Mouse (Mus musculus) midbrain, embryonic 12.5 days (tissue): ENCODE measurements around the gene Shc3. TPM values are rescaled to one million over a fixed set of nuclear protein-coding genes. Genes with fewer than 3 reads are reported as not detected.

Experiments used
- ATAC-seq: fragments of 200-750 bp; cut with Nextera tagmentation; 2 replicates; pipeline ENCODE4 v1.8.0; 2017; ENCODE audit warnings: low read depth, moderate TSS enrichment, moderate library complexity; ENCODE audit not compliant: low FRiP score
- H3K27ac ChIP-seq: fragments of 300-500 bp; sonication (generic); replicated peaks from 2 replicates; pipeline ENCODE4 v1.5.1; 2016; ENCODE audit warnings: mild to moderate bottlenecking
- H3K27me3 ChIP-seq: fragments of 300-500 bp; sonication (generic); 2 replicates; pipeline ENCODE4 v1.6.1; 2016; ENCODE audit warnings: mild to moderate bottlenecking
- H3K36me3 ChIP-seq: fragments of 300-500 bp; sonication (generic); 2 replicates; pipeline ENCODE4 v1.6.1; 2016
- H3K4me1 ChIP-seq: fragments of 300-500 bp; sonication (generic); 2 replicates; pipeline ENCODE4 v1.6.1; 2016
- H3K4me2 ChIP-seq: fragments of 300-500 bp; sonication (generic); replicated peaks from 2 replicates; pipeline ENCODE4 v1.6.1; 2016; ENCODE audit warnings: mild to moderate bottlenecking, moderate library complexity
- H3K4me3 ChIP-seq: fragments of 300-500 bp; sonication (generic); 2 replicates; pipeline ENCODE4 v1.5.1; 2016; ENCODE audit warnings: mild to moderate bottlenecking
- H3K9ac ChIP-seq: fragments of 300-500 bp; sonication (generic); replicated peaks from 2 replicates; pipeline ENCODE4 v1.6.1; 2016; ENCODE audit warnings: mild to moderate bottlenecking, moderate library complexity
- H3K9me3 ChIP-seq: fragments of 300-500 bp; sonication (generic); 2 replicates; pipeline ENCODE4 v1.6.1; 2016; ENCODE audit warnings: mild to moderate bottlenecking
- WGBS: fragments of 180-500 bp; shearing (Covaris S2); methylation state at CpG from one replicate; pipeline ENCODE4 v1.1.7; 2016; 5-methylcytosine and 5-hydroxymethylcytosine counted together
- polyA plus RNA-seq: library from polyadenylated mRNA; unstranded; fragments of >200 nt; fragmentation: Nextera tagmentation; extraction: Ambion mirVana; gene quantifications from 2 replicates; pipeline ENCODE4 v1.2.1, GENCODE M21; 2016

The Shc3 gene
- polyA plus RNA-seq, 1 experiment from 2014 or later = 7.9 TPM

GRCm38 (mm10) chr13:51391359-51391916 lies 177.8 kb downstream of the Shc3 start:
- no peaks in the 10 kb centered on the region for H3K36me3 ChIP-seq
- ATAC-seq = no peak

GRCm38 (mm10) chr13:51390398-51390797 lies 178.8 kb downstream of the Shc3 start:
- Histone ChIP-seq H3K4me3 (no peak overlapping the region), H3K4me2 (no peak overlapping the region), H3K36me3 (no peaks in the 10 kb centered on the region), H3K4me1 (0 out of 2 replicates have a peak, but pooled peaks cover 3% of the 10 kb centered on the region), H3K9me3 (peaks cover 6% of the 10 kb centered on the region; the same call in 1 of the 2 replicates), H3K27me3 (no peaks in the 10 kb centered on the region), H3K27ac (no peak overlapping the region), H3K9ac (no peak overlapping the region)
- ATAC-seq = no peak
- WGBS = 82% methylated on average over 4 of the region's 4 CpGs

More at GRCm38 (mm10) chr13:51391359-51391916, 177.8 kb downstream of the Shc3 start:
- H3K27me3 ChIP-seq = no peaks in the 10 kb centered on the region
- no peak overlapping the region for H3K9ac ChIP-seq
- H3K9me3 ChIP-seq = peaks cover 8% of the 10 kb centered on the region; the same call in 1 of the 2 replicates
- no peak overlapping the region for H3K4me3 ChIP-seq
- H3K4me1 ChIP-seq = 0 out of 2 replicates have a peak, but pooled peaks cover 3% of the 10 kb centered on the region
- no peak overlapping the region for H3K27ac ChIP-seq
- H3K4me2 ChIP-seq = no peak overlapping the region
- WGBS = 86% methylated on average over 6 of the region's 6 CpGs

- Histone ChIP-seq H3K4me2 (no peak overlapping the region), H3K4me1 (peaks cover 9% of the 10 kb centered on the region; the same call in 1 of the 2 replicates), H3K36me3 (no peaks in the 10 kb centered on the region), H3K9me3 (no peaks in the 10 kb centered on the region), H3K27me3 (no peaks in the 10 kb centered on the region), H3K27ac (no peak overlapping the region), H3K9ac (no peak overlapping the region), H3K4me3 (no peak overlapping the region)
- no peak for ATAC-seq
- 46% methylated on average over 4 of the region's 4 CpGs for WGBS
These were observed 181.3 kb downstream of the Shc3 start for GRCm38 (mm10) chr13:51387908-51388307.

GRCm38 (mm10) chr13:51384899-51385298 lies 184.3 kb downstream of the Shc3 start:
- Histone ChIP-seq H3K9ac (no peak overlapping the region), H3K36me3 (no peaks in the 10 kb centered on the region), H3K4me3 (no peak overlapping the region), H3K27ac (no peak overlapping the region), H3K9me3 (no peaks in the 10 kb centered on the region), H3K4me2 (no peak overlapping the region), H3K27me3 (no peaks in the 10 kb centered on the region), H3K4me1 (peaks cover 9% of the 10 kb centered on the region; the same call in 1 of the 2 replicates)
- 64% methylated on average over 2 of the region's 2 CpGs for WGBS
- no peak for ATAC-seq

GRCm38 (mm10) chr13:51381498-51381897 lies 187.7 kb downstream of the Shc3 start:
- no peaks in the 10 kb centered on the region for H3K27me3 ChIP-seq
- H3K4me2 ChIP-seq = no peak overlapping the region
- no peak overlapping the region for H3K4me3 ChIP-seq
- H3K9me3 ChIP-seq = no peaks in the 10 kb centered on the region
- no peaks in the 10 kb centered on the region for H3K36me3 ChIP-seq
- 93% methylated on average over 6 of the region's 6 CpGs for WGBS
- peaks cover 26% of the 10 kb centered on the region for H3K4me1 ChIP-seq
- H3K27ac ChIP-seq = no peak overlapping the region
- no peak overlapping the region for H3K9ac ChIP-seq
- ATAC-seq = no peak

Other genes with a start within 250 kb of the Shc3 start
- 29.8 and 40.4 TPM in 2 replicates for gene S1pr3, start 160.8 kb downstream of the Shc3 start, polyA plus RNA-seq
- gene Cks2, start 75.8 kb upstream of the Shc3 start, polyA plus RNA-seq = 244 and 257 TPM in 2 replicates
- gene Secisbp2, start 82.3 kb upstream of the Shc3 start, polyA plus RNA-seq = 35.2 and 39.3 TPM in 2 replicates
- 4.9 and 6.6 TPM in 2 replicates for gene Sema4d, start 224.3 kb upstream of the Shc3 start, polyA plus RNA-seq